Mouse (Mus musculus) stomach, postnatal 0 days (tissue): ENCODE results near the gene Eml5.

Experiments
- CTCF ChIP-seq: IDR thresholded peaks from 2 replicates; pipeline ENCODE4 v1.5.1; 2016; ENCODE audit warnings: antibody characterized with exemption, low read depth, mild to moderate bottlenecking, moderate library complexity
- EP300 ChIP-seq: optimal IDR thresholded peaks from 2 replicates; pipeline ENCODE3; 2016; ENCODE audit warnings: antibody characterized with exemption

DNA sequence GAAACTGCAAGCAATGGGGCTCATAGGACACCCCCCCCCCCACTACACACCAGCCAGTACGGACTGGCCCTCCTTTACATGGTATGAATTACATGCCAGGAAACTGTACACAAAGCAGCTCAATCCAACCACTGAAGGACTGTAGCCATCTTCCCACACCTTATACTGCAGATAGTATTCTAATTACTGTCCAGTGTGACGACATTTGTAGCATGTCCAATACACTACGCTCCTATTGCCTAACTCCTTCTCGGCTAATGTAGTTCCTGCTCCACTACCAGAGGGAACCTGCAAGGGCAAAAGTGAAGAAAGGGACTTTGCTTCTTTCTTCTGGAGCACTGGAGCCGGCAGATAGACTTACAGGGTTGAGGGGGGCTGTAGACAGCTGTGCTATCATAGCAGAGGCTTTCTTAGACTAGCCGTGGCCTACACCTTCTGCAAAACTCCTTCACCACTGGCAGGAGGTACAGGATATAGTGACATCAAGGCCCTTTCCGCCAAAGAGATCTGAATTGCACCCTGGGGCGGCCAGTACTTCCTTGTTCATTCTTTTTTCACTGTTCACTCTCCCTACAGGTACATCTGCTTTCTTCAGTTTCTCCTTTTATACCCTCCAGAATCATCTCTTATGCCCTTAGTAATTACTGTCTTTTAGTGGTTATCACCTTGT, 68.2 kb downstream of the Eml5 start:
- no peak for TF ChIP-seq CTCF
- TF ChIP-seq EP300, result no peak
